Mouse (Mus musculus) C2C12 (cell line): ENCODE data around the gene Kirrel3.

Experiments
- CEBPB ChIP-seq: IDR thresholded peaks from one replicate; pipeline ENCODE4 v1.6.1; 2011; ENCODE audit warnings: low read depth, mild to moderate bottlenecking, control low read depth, moderate library complexity
- CTCF ChIP-seq: IDR thresholded peaks from one replicate; pipeline ENCODE4 v1.5.1; 2011; ENCODE audit not compliant: control insufficient read depth, insufficient read depth, insufficient read length
- USF1 ChIP-seq: IDR thresholded peaks from one replicate; pipeline ENCODE4 v1.6.1; 2011; ENCODE audit warnings: low read depth, mild to moderate bottlenecking, control low read depth, moderate library complexity

DNA sequence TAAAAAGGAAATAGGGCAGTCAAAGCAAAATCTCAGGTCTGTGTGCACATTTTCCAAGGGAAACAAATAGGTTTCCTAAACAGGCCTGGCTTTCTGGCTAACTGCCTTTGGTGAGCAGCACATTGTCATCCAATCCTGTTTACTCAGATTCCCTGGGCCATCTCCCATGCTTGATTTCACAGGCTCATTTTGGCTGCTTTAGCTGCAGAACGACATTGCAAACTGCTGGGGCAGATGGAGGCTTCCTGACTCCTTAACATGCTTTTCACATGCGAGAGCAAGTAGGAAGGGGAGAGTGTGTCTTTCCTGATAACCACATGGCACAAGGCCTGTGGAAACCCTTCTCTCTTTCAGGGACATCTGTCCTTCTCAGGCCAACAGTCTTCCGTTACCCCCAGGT, 274.8 kb downstream of the Kirrel3 start:
- TF ChIP-seq CTCF = no peak
- no peak for TF ChIP-seq USF1
- TF ChIP-seq CEBPB = no peak
